Mouse (Mus musculus): ENCODE measurements at regions not wholly inside any gene's neighbourhood (a gene's known extent, or its start where the extent isn't known, plus 50 kb on each side); places are given as distances from the start of the nearest gene placed in this dataset.
"Not testable (repeated sequence)": the region's sequence is repeated elsewhere in the genome, so short reads cannot be mapped to it uniquely, and the experiment has no call there.

GRCm38 (mm10) chr14:88092967-88093366 lies 378.2 kb downstream of the Pcdh20 start:
- DNase-seq = no peak

- DNase-seq = peak; percentile 28
These were observed 386.3 kb downstream of the Pcdh20 start for GRCm38 (mm10) chr14:88084854-88085253.

DNA sequence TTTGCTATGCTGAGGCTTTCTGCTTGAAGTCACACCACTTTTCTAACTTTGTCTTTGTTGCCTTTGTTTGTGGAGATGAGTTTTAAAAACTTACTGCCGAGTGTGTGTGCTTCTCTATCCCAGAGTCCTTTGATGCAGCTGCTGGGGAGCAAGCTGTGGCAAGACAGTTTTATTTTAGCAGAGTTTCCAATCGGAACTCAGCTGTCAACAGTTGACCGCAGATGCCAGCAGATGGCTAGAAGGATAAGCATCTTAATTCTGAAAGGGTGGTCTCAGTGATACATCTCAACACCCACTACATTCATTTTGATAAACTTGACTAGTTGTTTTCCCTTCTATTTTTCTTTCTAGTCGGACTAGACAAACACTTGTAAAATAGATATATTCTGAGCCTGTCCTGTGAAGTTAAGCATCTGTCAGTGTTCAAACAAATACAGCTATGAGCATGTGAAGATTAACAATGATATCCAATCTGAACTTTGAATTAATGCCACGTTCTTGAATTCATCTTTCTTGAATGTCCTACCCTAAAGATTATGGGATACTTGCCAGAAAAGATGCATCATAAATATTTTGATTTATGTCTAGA lies 398.2 kb downstream of the Pcdh20 start:
- DNase-seq = no peak

DNA sequence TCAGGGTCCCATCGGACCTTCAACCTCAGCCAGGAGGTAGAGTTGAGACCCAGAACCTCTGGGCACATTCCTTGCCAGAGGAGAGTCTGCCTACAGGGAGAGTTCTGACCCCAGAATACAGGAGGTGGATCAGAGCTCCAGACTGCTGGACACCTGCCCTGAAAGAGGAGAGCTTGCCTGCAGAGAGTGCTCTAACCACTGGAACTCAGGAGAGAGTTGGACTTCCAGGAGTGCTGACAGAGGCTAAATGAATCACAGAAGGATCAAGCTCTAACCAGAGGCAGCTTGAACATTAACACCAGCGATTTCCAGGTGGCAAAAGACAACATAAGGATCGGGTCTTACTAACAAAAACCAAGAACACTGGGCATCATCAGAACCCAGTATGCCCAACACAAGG lies 423.6 kb downstream of the Pcdh20 start:
- DNase-seq = not testable (repeated sequence)

GRCm38 (mm10) chr14:88013882-88014281 lies 457.3 kb downstream of the Pcdh20 start:
- no peak for DNase-seq

GRCm38 (mm10) chr14:88013186-88013585 lies 458.0 kb downstream of the Pcdh20 start:
- peak; percentile 1 for DNase-seq

DNA sequence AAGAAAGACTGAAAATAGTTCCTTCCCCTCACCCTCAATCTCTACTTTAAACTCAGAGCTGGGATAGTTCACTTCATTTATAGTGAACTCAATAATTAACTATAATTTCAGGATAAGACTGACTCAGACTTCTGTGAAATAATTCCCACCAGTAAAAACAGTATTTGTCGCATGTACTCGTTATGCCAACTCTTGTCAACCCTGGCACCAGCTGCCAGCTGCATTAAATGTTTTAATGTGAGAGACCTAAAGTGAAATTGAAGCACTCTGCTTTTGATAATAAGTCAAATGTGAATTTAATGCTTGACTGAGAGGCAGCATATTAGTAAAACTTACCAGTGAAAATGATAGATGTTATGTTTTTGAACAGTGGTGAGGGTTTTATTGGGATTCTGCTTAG lies 474.6 kb downstream of the Pcdh20 start:
- no peak for DNase-seq

Measured in lung, postnatal 10 days (tissue).